Mouse (Mus musculus) frontal cortex, postnatal 36 days (tissue): ENCODE data around the gene Tmem54.

Experiments used
- DNase-seq, 2 experiments: peaks; one replicate each; pipeline ENCODE4 v3.0.0; 2022; ENCODE audit warnings: low spot score in 2 of 2

Gene Tmem54

GRCm38 (mm10) chr4:129105356-129105755, at the start of gene Tmem54:
Gene Tmem54 (plus strand): TSS chr4:129105548.
- no peak for DNase-seq

- no peak for DNase-seq
Measured at GRCm38 (mm10) chr4:129055562-129055961, 49.8 kb upstream of the Tmem54 start.

GRCm38 (mm10) chr4:129057533-129058206, 47.7 kb upstream of the Tmem54 start:
- DNase-seq = peak; percentile 94 to 96

GRCm38 (mm10) chr4:129058207-129059092, 46.9 kb upstream of the Tmem54 start, which contains the start of gene Rnf19b:
Gene Rnf19b (plus strand): TSS chr4:129058271.
- peak; percentile 39 to 41 for DNase-seq

- DNase-seq = peak in 1 of 2 experiments; percentile 22
Measured at GRCm38 (mm10) chr4:129059125-129059551, 46.2 kb upstream of the Tmem54 start.

GRCm38 (mm10) chr4:129059922-129060321, 45.4 kb upstream of the Tmem54 start:
- DNase-seq = no peak

- no peak for DNase-seq
Measured at GRCm38 (mm10) chr4:129061486-129061885, 43.9 kb upstream of the Tmem54 start.

GRCm38 (mm10) chr4:129062281-129063075, 42.9 kb upstream of the Tmem54 start:
- no peak for DNase-seq

- no peak for DNase-seq
Measured at GRCm38 (mm10) chr4:129065688-129066236, 39.6 kb upstream of the Tmem54 start.

- DNase-seq = no peak
Measured at GRCm38 (mm10) chr4:129067638-129068415, 37.5 kb upstream of the Tmem54 start.

- DNase-seq = no peak
Measured at GRCm38 (mm10) chr4:129068848-129069247, 36.5 kb upstream of the Tmem54 start.

GRCm38 (mm10) chr4:129079126-129079525, 26.2 kb upstream of the Tmem54 start:
- no peak for DNase-seq

GRCm38 (mm10) chr4:129081041-129081440, 24.3 kb upstream of the Tmem54 start:
- no peak for DNase-seq

- peak; percentile 25 to 51 for DNase-seq
Measured at GRCm38 (mm10) chr4:129081512-129081911, 23.8 kb upstream of the Tmem54 start.

GRCm38 (mm10) chr4:129081939-129082338, 23.4 kb upstream of the Tmem54 start:
- no peak for DNase-seq

GRCm38 (mm10) chr4:129082379-129083115, 22.8 kb upstream of the Tmem54 start:
- DNase-seq = peak; percentile 60 to 64

GRCm38 (mm10) chr4:129084896-129085295, 20.5 kb upstream of the Tmem54 start:
- no peak for DNase-seq

GRCm38 (mm10) chr4:129086078-129086477, 19.3 kb upstream of the Tmem54 start:
- peak; percentile 70 to 86 for DNase-seq

- DNase-seq = no peak
Measured at GRCm38 (mm10) chr4:129087850-129088249, 17.5 kb upstream of the Tmem54 start.

- DNase-seq = no peak
Measured at GRCm38 (mm10) chr4:129095276-129095675, 10.1 kb upstream of the Tmem54 start.
